Mouse (Mus musculus) midbrain, embryonic 10.5 days (tissue): ENCODE results near the gene Thap3. TPM values are rescaled to one million over a fixed set of nuclear protein-coding genes. Genes with fewer than 3 reads are reported as not detected.
A peak's percentile ranks its signal among the peaks of the same experiment; 100 is the strongest.

Source experiments
- DNase-seq: peaks from one replicate; pipeline ENCODE4 v3.0.0-alpha.2; 2017; ENCODE audit warnings: low spot score
- H3K27ac ChIP-seq: fragments of 300-500 bp; sonication (generic); replicated peaks from 2 replicates; pipeline ENCODE4 v1.5.1; 2016; ENCODE audit warnings: mild to moderate bottlenecking
- H3K27me3 ChIP-seq: fragments of 300-500 bp; sonication (generic); 2 replicates; pipeline ENCODE4 v1.6.1; 2016; ENCODE audit warnings: low read depth, mild to moderate bottlenecking; ENCODE audit not compliant: poor library complexity, severe bottlenecking
- H3K36me3 ChIP-seq: fragments of 300-500 bp; sonication (generic); 2 replicates; pipeline ENCODE4 v1.6.1; 2016; ENCODE audit warnings: mild to moderate bottlenecking, moderate library complexity
- H3K4me1 ChIP-seq: fragments of 300-500 bp; sonication (generic); 2 replicates; pipeline ENCODE4 v1.6.1; 2016
- H3K4me3 ChIP-seq: fragments of 300-500 bp; sonication (generic); 2 replicates; pipeline ENCODE4 v1.5.1; 2016; ENCODE audit warnings: mild to moderate bottlenecking, moderate library complexity
- H3K9me3 ChIP-seq: fragments of 300-500 bp; sonication (generic); replicated peaks from 2 replicates; pipeline ENCODE4 v1.6.1; 2016; ENCODE audit warnings: mild to moderate bottlenecking
- WGBS: fragments of 180-500 bp; shearing (Covaris S2); methylation state at CpG from one replicate; pipeline ENCODE4 v1.1.7; 2016; 5-methylcytosine and 5-hydroxymethylcytosine counted together
- polyA plus RNA-seq: library from polyadenylated mRNA; unstranded; fragments of >200 nt; fragmentation: Nextera tagmentation; extraction: Ambion mirVana; gene quantifications from 2 replicates; pipeline ENCODE4 v1.2.1, GENCODE M21; 2016

The Thap3 gene
- polyA plus RNA-seq, 1 experiment from 2014 or later, result 32.1 TPM

- no peak for DNase-seq
- 93% methylated on average over 9 of the region's 9 CpGs for WGBS
- H3K27me3 ChIP-seq, result 0 out of 2 replicates have a peak, but pooled peaks cover 5% of the 10 kb centered on the region
- peaks cover 39% of the 10 kb centered on the region for H3K36me3 ChIP-seq
- peaks cover 53% of the 10 kb centered on the region for H3K4me1 ChIP-seq
- H3K4me3 ChIP-seq, result no peak overlapping the region
- no peak overlapping the region for H3K27ac ChIP-seq
- H3K9me3 ChIP-seq, result no peaks in the 10 kb centered on the region
These were observed 3.3 kb upstream of the Thap3 start for GRCm38 (mm10) chr4:151992091-151992490.

DNA sequence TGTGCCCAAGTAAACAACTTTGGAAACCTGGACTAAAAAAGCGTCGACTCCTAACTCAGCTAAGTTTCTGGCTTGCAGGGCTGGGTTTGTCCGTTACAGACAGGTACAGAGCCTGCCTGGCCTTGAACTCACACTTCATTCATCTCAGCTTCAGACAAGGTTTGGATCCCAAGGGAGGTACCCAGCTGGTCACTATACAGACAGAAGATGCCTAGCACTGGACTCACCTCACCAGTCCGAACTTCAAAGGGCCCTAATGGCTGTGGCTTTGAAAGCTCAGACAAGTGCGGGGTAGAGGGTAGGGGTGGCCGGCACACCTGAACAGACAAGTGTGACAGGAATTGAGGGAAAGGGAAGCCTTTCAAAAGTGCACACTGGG lies 302 bp upstream of the Thap3 start:
- WGBS, result 32% methylated on average over 6 of the region's 6 CpGs
- Histone ChIP-seq H3K4me1 (peaks cover 52% of the 10 kb centered on the region), H3K36me3 (peaks cover 62% of the 10 kb centered on the region), H3K4me3 (peak overlapping the region; percentile 97), H3K27ac (peak overlapping the region; percentile 96), H3K9me3 (no peaks in the 10 kb centered on the region), H3K27me3 (0 out of 2 replicates have a peak, but pooled peaks cover 4% of the 10 kb centered on the region)
- DNase-seq, result no peak

- no peak for DNase-seq
These were observed 819 bp downstream of the Thap3 start for GRCm38 (mm10) chr4:151988014-151988341.

GRCm38 (mm10) chr4:151986650-151987049 lies 2.1 kb downstream of the Thap3 start:
- no peak overlapping the region for H3K4me3 ChIP-seq
- peaks cover 58% of the 10 kb centered on the region for H3K4me1 ChIP-seq
- H3K9me3 ChIP-seq, result no peaks in the 10 kb centered on the region
- no peaks in the 10 kb centered on the region for H3K27me3 ChIP-seq
- peaks cover 68% of the 10 kb centered on the region for H3K36me3 ChIP-seq
- no peak overlapping the region for H3K27ac ChIP-seq
- 77% methylated on average over 8 of the region's 8 CpGs for WGBS
- no peak for DNase-seq

More at GRCm38 (mm10) chr4:151988014-151988341, 819 bp downstream of the Thap3 start:
- WGBS, result 43% methylated on average over 10 of the region's 10 CpGs
- peaks cover 52% of the 10 kb centered on the region for H3K4me1 ChIP-seq
- peaks cover 68% of the 10 kb centered on the region for H3K36me3 ChIP-seq
- H3K9me3 ChIP-seq, result no peaks in the 10 kb centered on the region
- peak overlapping the region; percentile 96 for H3K27ac ChIP-seq
- peak overlapping the region; percentile 97 for H3K4me3 ChIP-seq
- H3K27me3 ChIP-seq, result no peaks in the 10 kb centered on the region

DNA sequence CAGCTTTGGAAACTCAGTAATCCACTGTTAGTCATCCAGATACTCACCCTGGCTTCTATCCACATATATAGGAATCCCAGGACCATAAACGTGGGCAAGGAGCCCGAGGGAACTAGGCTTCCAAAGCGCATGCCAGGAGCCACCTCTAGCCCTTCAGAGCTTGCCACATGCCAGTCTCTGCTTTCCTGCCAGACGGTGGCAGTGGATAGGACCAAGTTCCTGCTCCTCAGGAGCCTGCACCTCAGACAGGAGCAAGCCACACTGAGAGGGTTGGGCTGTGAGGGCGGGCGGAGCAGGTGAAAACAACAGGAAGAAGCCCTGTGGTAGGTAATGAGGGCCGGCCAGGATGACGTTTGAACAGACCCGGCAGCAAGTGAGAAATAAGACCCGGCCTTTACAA lies 2.9 kb downstream of the Thap3 start:
- peaks cover 68% of the 10 kb centered on the region for H3K36me3 ChIP-seq
- no peak for DNase-seq
- H3K9me3 ChIP-seq, result no peaks in the 10 kb centered on the region
- H3K4me1 ChIP-seq, result peaks cover 61% of the 10 kb centered on the region
- H3K27me3 ChIP-seq, result no peaks in the 10 kb centered on the region
- 51% methylated on average over 10 of the region's 10 CpGs for WGBS
- no peak overlapping the region for H3K27ac ChIP-seq
- H3K4me3 ChIP-seq, result no peak overlapping the region

DNA sequence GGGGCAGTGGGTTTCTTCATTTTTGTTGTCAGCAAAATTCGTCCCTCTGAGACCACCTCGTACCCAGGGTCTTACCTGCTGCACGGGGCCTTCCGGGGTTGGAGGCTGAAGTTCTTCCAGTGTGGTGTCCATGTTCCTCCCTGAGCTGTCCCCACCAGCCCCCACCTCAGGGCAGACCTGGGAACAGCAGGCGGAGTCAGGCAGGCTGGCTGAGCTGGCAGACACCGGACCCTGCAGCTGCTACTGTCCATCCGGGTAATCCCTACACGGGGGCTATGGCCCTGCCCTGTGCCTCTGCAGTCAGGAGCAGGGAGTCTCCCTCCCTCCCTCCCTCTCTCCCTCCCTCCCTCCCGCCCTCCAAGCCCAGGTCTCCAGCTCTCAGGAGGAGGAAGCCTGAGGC lies 5.2 kb downstream of the Thap3 start:
- H3K27me3 ChIP-seq, result no peaks in the 10 kb centered on the region
- H3K27ac ChIP-seq, result peak overlapping the region; percentile 68
- peak overlapping the region; percentile 18; the same call in 1 of the 2 replicates for H3K4me3 ChIP-seq
- WGBS, result 24% methylated on average over 9 of the region's 9 CpGs
- peaks cover 50% of the 10 kb centered on the region for H3K4me1 ChIP-seq
- H3K9me3 ChIP-seq, result no peaks in the 10 kb centered on the region
- H3K36me3 ChIP-seq, result peaks cover 77% of the 10 kb centered on the region
- DNase-seq, result peak; percentile 38

DNA sequence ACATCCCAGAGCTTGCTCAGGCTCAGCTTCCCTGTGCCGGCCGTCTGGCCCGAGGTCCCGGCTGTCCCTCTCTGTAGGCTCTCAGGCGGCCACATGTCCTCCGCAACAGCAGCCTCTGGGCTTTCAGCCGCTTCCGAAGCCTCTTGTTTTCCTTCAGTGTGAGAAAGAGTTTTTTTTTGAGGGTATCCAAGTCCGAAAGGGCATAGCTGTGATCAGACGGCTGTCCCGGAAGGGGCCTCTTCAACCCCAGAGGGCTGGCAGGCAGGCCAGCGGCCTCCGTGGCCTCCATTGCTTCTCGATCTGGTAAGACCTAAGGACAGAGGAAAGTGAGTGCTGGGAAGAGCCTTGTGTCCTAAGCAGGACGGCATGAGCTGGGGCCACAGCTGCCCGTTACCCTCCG lies 5.8 kb downstream of the Thap3 start:
- 62% methylated on average over 17 of the region's 17 CpGs for WGBS
- peaks cover 45% of the 10 kb centered on the region for H3K4me1 ChIP-seq
- H3K4me3 ChIP-seq, result no peak overlapping the region
- no peak for DNase-seq
- H3K27ac ChIP-seq, result peak overlapping the region; percentile 68
- H3K27me3 ChIP-seq, result no peaks in the 10 kb centered on the region
- no peaks in the 10 kb centered on the region for H3K9me3 ChIP-seq
- H3K36me3 ChIP-seq, result peaks cover 81% of the 10 kb centered on the region

- Histone ChIP-seq H3K27ac (no peak overlapping the region), H3K36me3 (peaks cover 97% of the 10 kb centered on the region), H3K27me3 (no peaks in the 10 kb centered on the region), H3K4me1 (peaks cover 28% of the 10 kb centered on the region), H3K4me3 (no peak overlapping the region), H3K9me3 (no peaks in the 10 kb centered on the region)
- peak; percentile 79 for DNase-seq
- WGBS, result 11% methylated on average over 5 of the region's 5 CpGs
These were observed 7.4 kb downstream of the Thap3 start for GRCm38 (mm10) chr4:151981363-151981762.

- H3K27me3 ChIP-seq, result no peaks in the 10 kb centered on the region
- H3K36me3 ChIP-seq, result peaks cover 97% of the 10 kb centered on the region
- no peak for DNase-seq
- H3K9me3 ChIP-seq, result no peaks in the 10 kb centered on the region
- no peak overlapping the region for H3K27ac ChIP-seq
- H3K4me3 ChIP-seq, result no peak overlapping the region
- peaks cover 23% of the 10 kb centered on the region for H3K4me1 ChIP-seq
- 84% methylated on average over 8 of the region's 8 CpGs for WGBS
These were observed 8.1 kb downstream of the Thap3 start for GRCm38 (mm10) chr4:151980699-151981098.

DNA sequence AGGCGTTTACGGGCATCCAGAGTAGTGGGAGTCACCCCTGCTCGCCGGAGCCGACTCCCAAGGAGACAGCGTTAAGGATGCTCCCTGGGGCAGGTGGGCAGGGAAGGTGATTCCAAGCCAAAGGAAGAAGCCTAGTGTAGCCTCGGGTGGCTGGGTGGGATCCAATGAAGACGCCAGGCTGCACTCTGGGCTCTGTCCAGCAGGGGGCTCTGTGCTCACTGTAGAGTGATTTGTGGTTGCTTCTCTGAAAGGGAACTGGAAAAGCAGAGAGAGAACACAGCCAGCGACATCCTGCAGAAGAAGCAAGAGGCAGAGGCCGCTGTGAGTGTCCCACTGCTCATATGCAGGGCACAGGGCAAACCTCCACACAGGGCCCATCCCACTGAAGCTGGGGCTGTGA lies 11.0 kb downstream of the Thap3 start:
- peak; percentile 81 for DNase-seq
- Histone ChIP-seq H3K9me3 (no peaks in the 10 kb centered on the region; the same call in 1 of the 2 replicates), H3K4me1 (peaks cover 6% of the 10 kb centered on the region), H3K4me3 (no peak overlapping the region), H3K27me3 (no peaks in the 10 kb centered on the region), H3K36me3 (peaks cover 97% of the 10 kb centered on the region), H3K27ac (no peak overlapping the region)
- 52% methylated on average over 10 of the region's 10 CpGs for WGBS

- no peaks in the 10 kb centered on the region; the same call in 1 of the 2 replicates for H3K9me3 ChIP-seq
- H3K4me1 ChIP-seq, result no peaks in the 10 kb centered on the region
- no peak overlapping the region for H3K4me3 ChIP-seq
- H3K36me3 ChIP-seq, result peaks cover 95% of the 10 kb centered on the region
- no peak for DNase-seq
- no peaks in the 10 kb centered on the region for H3K27me3 ChIP-seq
- H3K27ac ChIP-seq, result no peak overlapping the region
- WGBS, result 92% methylated on average over 3 of the region's 3 CpGs
These were observed 13.4 kb downstream of the Thap3 start for GRCm38 (mm10) chr4:151975441-151975840.

GRCm38 (mm10) chr4:151972221-151972967 lies 16.4 kb downstream of the Thap3 start:
- no peaks in the 10 kb centered on the region; the same call in 1 of the 2 replicates for H3K9me3 ChIP-seq
- H3K4me1 ChIP-seq, result no peaks in the 10 kb centered on the region
- peaks cover 94% of the 10 kb centered on the region for H3K36me3 ChIP-seq
- H3K4me3 ChIP-seq, result no peak overlapping the region
- WGBS, result 75% methylated on average over 10 of the region's 10 CpGs
- no peak overlapping the region for H3K27ac ChIP-seq
- H3K27me3 ChIP-seq, result no peaks in the 10 kb centered on the region
- DNase-seq, result peak; percentile 38

- H3K36me3 ChIP-seq, result peaks cover 86% of the 10 kb centered on the region
- no peaks in the 10 kb centered on the region for H3K27me3 ChIP-seq
- H3K4me1 ChIP-seq, result no peaks in the 10 kb centered on the region
- no peaks in the 10 kb centered on the region for H3K9me3 ChIP-seq
- H3K4me3 ChIP-seq, result no peak overlapping the region
- no peak overlapping the region for H3K27ac ChIP-seq
- no peak for DNase-seq
- 96% methylated on average over 26 of the region's 26 CpGs for WGBS
These were observed 20.4 kb downstream of the Thap3 start for GRCm38 (mm10) chr4:151968204-151968921.
